Mouse (Mus musculus) embryonic facial prominence, embryonic 10.5 days (tissue): ENCODE measurements around the gene Atp5d. TPM values are rescaled to one million over a fixed set of nuclear protein-coding genes. Genes with fewer than 3 reads are reported as not detected.
A peak's percentile ranks its signal among the peaks of the same experiment; 100 is the strongest.

Experiments used
- DNase-seq: peaks from one replicate; pipeline ENCODE4 v3.0.0-alpha.2; 2017; ENCODE audit warnings: low spot score
- H3K27ac ChIP-seq: fragments of 300-500 bp; sonication (generic); replicated peaks from 2 replicates; pipeline ENCODE4 v1.5.1; 2016; ENCODE audit warnings: mild to moderate bottlenecking
- H3K27me3 ChIP-seq: fragments of 300-500 bp; sonication (generic); replicated peaks from 2 replicates; pipeline ENCODE4 v1.6.1; 2016; ENCODE audit warnings: low read depth, mild to moderate bottlenecking; ENCODE audit not compliant: poor library complexity, severe bottlenecking
- H3K36me3 ChIP-seq: fragments of 300-500 bp; sonication (generic); replicated peaks from 2 replicates; pipeline ENCODE4 v1.6.1; 2016; ENCODE audit warnings: mild to moderate bottlenecking, moderate library complexity
- H3K4me1 ChIP-seq: fragments of 300-500 bp; sonication (generic); 2 replicates; pipeline ENCODE4 v1.6.1; 2016
- H3K4me3 ChIP-seq: fragments of 300-500 bp; sonication (generic); 2 replicates; pipeline ENCODE4 v1.5.1; 2016; ENCODE audit warnings: mild to moderate bottlenecking, moderate library complexity
- H3K9me3 ChIP-seq: fragments of 300-500 bp; sonication (generic); 2 replicates; pipeline ENCODE4 v1.6.1; 2016; ENCODE audit warnings: mild to moderate bottlenecking
- WGBS: fragments of 180-500 bp; shearing (Covaris S2); methylation state at CpG from one replicate; pipeline ENCODE4 v1.1.7; 2016; 5-methylcytosine and 5-hydroxymethylcytosine counted together
- polyA plus RNA-seq: library from polyadenylated mRNA; unstranded; fragments of >200 nt; fragmentation: Nextera tagmentation; extraction: Ambion mirVana; gene quantifications from 2 replicates; pipeline ENCODE4 v1.2.1, GENCODE M21; 2016

Gene Atp5d
- 491 and 493 TPM in 2 replicates for polyA plus RNA-seq

GRCm38 (mm10) chr10:80138553-80139438 is at the start of gene Atp5d:
TSS of gene Atp5d (plus strand) at chr10:80138632.
- Histone ChIP-seq H3K4me3 (peak within 1 kb of the TSS; percentile 76), H3K27ac (peak within 1 kb of the TSS; percentile 87), H3K36me3 (peaks cover 33% of the 10 kb centered on the region), H3K4me1 (peaks cover 67% of the 10 kb centered on the region), H3K9me3 (no peaks in the 10 kb centered on the region), H3K27me3 (peaks cover 55% of the 10 kb centered on the region)
- DNase-seq, result peak; percentile 72
- WGBS, result under 1% methylated on average over 94 of the region's 94 CpGs

- H3K4me3 ChIP-seq, result no peak overlapping the region
- DNase-seq, result no peak
- peaks cover 27% of the 10 kb centered on the region for H3K36me3 ChIP-seq
- H3K27ac ChIP-seq, result no peak overlapping the region
- H3K9me3 ChIP-seq, result no peaks in the 10 kb centered on the region
- no peaks in the 10 kb centered on the region for H3K27me3 ChIP-seq
- H3K4me1 ChIP-seq, result peaks cover 17% of the 10 kb centered on the region
- 55% methylated on average over 4 of the region's 4 CpGs for WGBS
Observed at GRCm38 (mm10) chr10:80089146-80089545, 49.3 kb upstream of the Atp5d start.

- WGBS, result 93% methylated on average over 6 of the region's 6 CpGs
- 0 out of 2 replicates have a peak overlapping the region, but pooled peaks have one; percentile 6 for H3K27ac ChIP-seq
Observed at GRCm38 (mm10) chr10:80091527-80091926, 46.9 kb upstream of the Atp5d start.

GRCm38 (mm10) chr10:80092690-80093089 is 45.7 kb upstream of the Atp5d start:
- Histone ChIP-seq H3K27me3 (no peaks in the 10 kb centered on the region), H3K36me3 (peaks cover 11% of the 10 kb centered on the region; the same call in 1 of the 2 replicates), H3K27ac (no peak overlapping the region), H3K9me3 (no peaks in the 10 kb centered on the region), H3K4me1 (peaks cover 36% of the 10 kb centered on the region), H3K4me3 (no peak overlapping the region)
- 87% methylated on average over 5 of the region's 5 CpGs for WGBS
- DNase-seq, result no peak

More at GRCm38 (mm10) chr10:80091527-80091926, 46.9 kb upstream of the Atp5d start:
- Histone ChIP-seq H3K4me3 (no peak overlapping the region), H3K9me3 (no peaks in the 10 kb centered on the region), H3K4me1 (peaks cover 25% of the 10 kb centered on the region), H3K27me3 (no peaks in the 10 kb centered on the region), H3K36me3 (peaks cover 11% of the 10 kb centered on the region; the same call in 1 of the 2 replicates)
- no peak for DNase-seq

GRCm38 (mm10) chr10:80094085-80094484 is 44.3 kb upstream of the Atp5d start:
- H3K4me1 ChIP-seq, result peaks cover 47% of the 10 kb centered on the region

GRCm38 (mm10) chr10:80094684-80095083 is 43.7 kb upstream of the Atp5d start:
- Histone ChIP-seq H3K36me3 (peaks cover 11% of the 10 kb centered on the region; the same call in 1 of the 2 replicates), H3K27ac (0 out of 2 replicates have a peak overlapping the region, but pooled peaks have one; percentile 30), H3K27me3 (no peaks in the 10 kb centered on the region), H3K9me3 (no peaks in the 10 kb centered on the region), H3K4me1 (peaks cover 51% of the 10 kb centered on the region), H3K4me3 (no peak overlapping the region)
- DNase-seq, result no peak
- 87% methylated on average over 3 of the region's 3 CpGs for WGBS

More at GRCm38 (mm10) chr10:80094085-80094484, 44.3 kb upstream of the Atp5d start:
- DNase-seq, result no peak
- Histone ChIP-seq H3K27me3 (no peaks in the 10 kb centered on the region), H3K9me3 (no peaks in the 10 kb centered on the region), H3K27ac (no peak overlapping the region), H3K4me3 (no peak overlapping the region), H3K36me3 (peaks cover 11% of the 10 kb centered on the region; the same call in 1 of the 2 replicates)
- 91% methylated on average over 6 of the region's 6 CpGs for WGBS

GRCm38 (mm10) chr10:80095547-80095946 is 42.9 kb upstream of the Atp5d start:
- H3K27ac ChIP-seq, result 0 out of 2 replicates have a peak overlapping the region, but pooled peaks have one; percentile 30
- no peak for DNase-seq
- WGBS, result 85% methylated on average over 5 of the region's 5 CpGs
- H3K27me3 ChIP-seq, result no peaks in the 10 kb centered on the region
- H3K36me3 ChIP-seq, result peaks cover 10% of the 10 kb centered on the region; the same call in 1 of the 2 replicates
- H3K4me1 ChIP-seq, result peaks cover 58% of the 10 kb centered on the region
- no peaks in the 10 kb centered on the region for H3K9me3 ChIP-seq
- H3K4me3 ChIP-seq, result no peak overlapping the region

GRCm38 (mm10) chr10:80097275-80097674 is 41.2 kb upstream of the Atp5d start:
- DNase-seq, result peak; percentile 63

GRCm38 (mm10) chr10:80098630-80099029 is 39.8 kb upstream of the Atp5d start:
- H3K27me3 ChIP-seq, result no peaks in the 10 kb centered on the region
- H3K27ac ChIP-seq, result no peak overlapping the region
- H3K4me1 ChIP-seq, result peaks cover 81% of the 10 kb centered on the region
- DNase-seq, result no peak
- no peaks in the 10 kb centered on the region for H3K9me3 ChIP-seq
- 86% methylated on average over 5 of the region's 5 CpGs for WGBS
- H3K4me3 ChIP-seq, result no peak overlapping the region
- H3K36me3 ChIP-seq, result peaks cover 5% of the 10 kb centered on the region; the same call in 1 of the 2 replicates

More at GRCm38 (mm10) chr10:80097275-80097674, 41.2 kb upstream of the Atp5d start:
- peaks cover 5% of the 10 kb centered on the region; the same call in 1 of the 2 replicates for H3K36me3 ChIP-seq
- no peaks in the 10 kb centered on the region for H3K9me3 ChIP-seq
- no peaks in the 10 kb centered on the region for H3K27me3 ChIP-seq
- H3K4me1 ChIP-seq, result peaks cover 75% of the 10 kb centered on the region
- H3K27ac ChIP-seq, result peak overlapping the region; percentile 36
- WGBS, result 15% methylated on average over 7 of the region's 7 CpGs
- H3K4me3 ChIP-seq, result peak overlapping the region; percentile 27; the same call in 1 of the 2 replicates

GRCm38 (mm10) chr10:80100982-80101381 is 37.5 kb upstream of the Atp5d start:
- Histone ChIP-seq H3K27me3 (no peaks in the 10 kb centered on the region), H3K9me3 (no peaks in the 10 kb centered on the region), H3K27ac (no peak overlapping the region), H3K4me1 (peaks cover 74% of the 10 kb centered on the region), H3K4me3 (peak overlapping the region; percentile 96), H3K36me3 (peaks cover 5% of the 10 kb centered on the region; the same call in 1 of the 2 replicates)
- WGBS, result 66% methylated on average over 11 of the region's 11 CpGs
- DNase-seq, result no peak

- DNase-seq, result peak; percentile 92
- peaks cover 61% of the 10 kb centered on the region for H3K4me1 ChIP-seq
- under 1% methylated on average over 59 of the region's 59 CpGs for WGBS
- H3K9me3 ChIP-seq, result no peaks in the 10 kb centered on the region
- H3K4me3 ChIP-seq, result peak overlapping the region; percentile 96
- no peaks in the 10 kb centered on the region for H3K36me3 ChIP-seq
- H3K27me3 ChIP-seq, result no peaks in the 10 kb centered on the region
- H3K27ac ChIP-seq, result peak overlapping the region; percentile 94
Observed at GRCm38 (mm10) chr10:80102216-80102915, 36.1 kb upstream of the Atp5d start.

- H3K27ac ChIP-seq, result peak overlapping the region; percentile 94
- no peaks in the 10 kb centered on the region for H3K9me3 ChIP-seq
- peaks cover 54% of the 10 kb centered on the region for H3K4me1 ChIP-seq
- peak overlapping the region; percentile 96 for H3K4me3 ChIP-seq
- no peaks in the 10 kb centered on the region for H3K27me3 ChIP-seq
- H3K36me3 ChIP-seq, result no peaks in the 10 kb centered on the region
- DNase-seq, result no peak
- WGBS, result 79% methylated on average over 2 of the region's 2 CpGs
Observed at GRCm38 (mm10) chr10:80103032-80103431, 35.4 kb upstream of the Atp5d start.
